Mouse (Mus musculus) urinary bladder, postnatal 10 days (tissue): ENCODE data around the gene Larp7.

ENCODE experiments used
- DNase-seq: peaks from one replicate; pipeline ENCODE4 v3.0.0; 2022; ENCODE audit warnings: low spot score

The Larp7 gene

GRCm38 (mm10) chr3:127511786-127512746 is 41.1 kb downstream of the Larp7 start:
- DNase-seq: no peak

- no peak for DNase-seq
Observed at GRCm38 (mm10) chr3:127507878-127508783, 45.0 kb downstream of the Larp7 start.

- DNase-seq: no peak
Observed at GRCm38 (mm10) chr3:127498742-127499400, 54.3 kb downstream of the Larp7 start, which contains the start of gene Ank2. Ank2 (minus strand) TSS chr3:127499350.

- no peak for DNase-seq
Observed at GRCm38 (mm10) chr3:127498197-127498741, 54.9 kb downstream of the Larp7 start.

GRCm38 (mm10) chr3:127492663-127493062 is 60.5 kb downstream of the Larp7 start:
- DNase-seq: no peak

- DNase-seq: no peak
Observed at GRCm38 (mm10) chr3:127487302-127487701, 65.8 kb downstream of the Larp7 start.
